Mouse (Mus musculus): ENCODE data around the gene 2810408A11Rik.

The 2810408A11Rik gene

GRCm38 (mm10) chr11:69912716-69913530, 12.1 kb upstream of the 2810408A11Rik start:
- no peak for DNase-seq (ENCODE audit: low read depth, low spot score)

GRCm38 (mm10) chr11:69911701-69912100, 10.9 kb upstream of the 2810408A11Rik start:
- DNase-seq (ENCODE audit: low read depth, low spot score), result no peak

- no peak for DNase-seq (ENCODE audit: low read depth, low spot score)
Observed at GRCm38 (mm10) chr11:69910781-69911560, 10.2 kb upstream of the 2810408A11Rik start.

- DNase-seq (ENCODE audit: low read depth, low spot score), result no peak
Observed at GRCm38 (mm10) chr11:69910177-69910576, 9.4 kb upstream of the 2810408A11Rik start.

GRCm38 (mm10) chr11:69909174-69909573, 8.4 kb upstream of the 2810408A11Rik start:
- DNase-seq (ENCODE audit: low read depth, low spot score), result no peak

GRCm38 (mm10) chr11:69908645-69909044, 7.9 kb upstream of the 2810408A11Rik start:
- no peak for DNase-seq (ENCODE audit: low read depth, low spot score)

- DNase-seq (ENCODE audit: low read depth, low spot score), result no peak
Observed at GRCm38 (mm10) chr11:69904311-69904710, 3.5 kb upstream of the 2810408A11Rik start.

GRCm38 (mm10) chr11:69902972-69903371, 2.2 kb upstream of the 2810408A11Rik start:
- no peak for DNase-seq (ENCODE audit: low read depth, low spot score)

GRCm38 (mm10) chr11:69901993-69902392, 1.2 kb upstream of the 2810408A11Rik start:
- DNase-seq (ENCODE audit: low read depth, low spot score), result no peak

- peak; percentile 96 for DNase-seq (ENCODE audit: low read depth, low spot score)
Observed at GRCm38 (mm10) chr11:69901406-69901846, 639 bp upstream of the 2810408A11Rik start.

GRCm38 (mm10) chr11:69899870-69900269, 917 bp downstream of the 2810408A11Rik start:
- no peak for DNase-seq (ENCODE audit: low read depth, low spot score)

- peak; percentile 83 for DNase-seq (ENCODE audit: low read depth, low spot score)
Observed at GRCm38 (mm10) chr11:69895291-69895690, 5.5 kb downstream of the 2810408A11Rik start, which contains the start of gene Acap1. Acap1 (minus strand) TSS chr11:69895539.

- DNase-seq (ENCODE audit: low read depth, low spot score), result peak; percentile 90
Observed at GRCm38 (mm10) chr11:69894671-69895070, 6.1 kb downstream of the 2810408A11Rik start.

- DNase-seq (ENCODE audit: low read depth, low spot score), result no peak
Observed at GRCm38 (mm10) chr11:69891482-69891881, 9.3 kb downstream of the 2810408A11Rik start.

GRCm38 (mm10) chr11:69886907-69887635, 13.7 kb downstream of the 2810408A11Rik start:
- DNase-seq (ENCODE audit: low read depth, low spot score), result no peak

GRCm38 (mm10) chr11:69884663-69885062, 16.1 kb downstream of the 2810408A11Rik start:
- no peak for DNase-seq (ENCODE audit: low read depth, low spot score)

- DNase-seq (ENCODE audit: low read depth, low spot score), result no peak
Observed at GRCm38 (mm10) chr11:69884240-69884639, 16.5 kb downstream of the 2810408A11Rik start.

GRCm38 (mm10) chr11:69883527-69884151, 17.1 kb downstream of the 2810408A11Rik start:
- no peak for DNase-seq (ENCODE audit: low read depth, low spot score)

- DNase-seq (ENCODE audit: low read depth, low spot score), result peak; percentile 65
Observed at GRCm38 (mm10) chr11:69883066-69883465, 17.7 kb downstream of the 2810408A11Rik start.

GRCm38 (mm10) chr11:69881787-69882670, 18.8 kb downstream of the 2810408A11Rik start:
- no peak for DNase-seq (ENCODE audit: low read depth, low spot score)
